ENCODE assay signal across 25 mouse cellular contexts in the genomic region with DNA sequence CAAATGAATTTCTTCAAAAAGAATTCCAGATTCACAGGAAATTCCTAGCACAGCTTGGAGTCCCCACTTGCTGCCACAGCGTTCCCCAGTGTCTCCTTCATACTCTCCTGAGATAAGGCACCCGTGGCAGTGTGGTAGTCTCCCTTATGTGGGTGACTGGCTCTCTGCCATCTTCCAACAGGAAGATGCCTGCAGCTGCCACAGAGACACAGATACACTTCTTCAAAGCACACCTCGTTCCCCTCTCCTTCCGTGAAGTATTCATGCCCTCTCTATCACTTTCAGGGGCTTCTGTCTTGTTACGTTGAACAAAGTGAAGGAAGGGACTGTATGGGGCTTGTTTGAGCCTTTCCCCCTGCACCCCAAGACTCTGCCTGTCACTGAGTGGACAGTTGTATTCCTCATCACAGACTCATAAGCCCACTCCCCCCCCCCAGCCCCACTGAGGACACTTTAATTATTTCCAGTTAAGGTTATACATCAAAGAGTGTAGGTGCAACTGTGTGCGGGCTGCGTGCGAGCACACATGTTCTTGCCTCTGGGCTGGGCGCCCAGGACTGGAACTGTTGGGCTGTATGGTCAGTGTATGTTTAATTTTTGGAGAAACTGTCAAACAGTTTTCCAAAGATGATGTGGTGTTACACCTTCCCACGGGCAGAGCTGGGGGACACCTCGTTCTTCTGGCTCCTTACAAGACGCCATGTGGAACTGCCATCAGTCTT. TPM values are rescaled to one million over a fixed set of nuclear protein-coding genes. Genes with fewer than 3 reads are reported as not detected.
DNase-seq lines count a peak whose midpoint lies in the region; ATAC-seq lines count a peak whose summit lies in the region.
"Had no signal": no experiment of that assay in that cellular context is flagged by ENCODE, and none has a peak within 500 bp of the region (broad histone marks: within the 10 kb centered on the region; RNA-seq: fewer than 3 reads in every experiment).

No protein-coding gene starts in this region.

- H3K27me3 ChIP-seq in heart, embryonic 10.5 days (ENCODE audit: insufficient read depth, poor library complexity, severe bottlenecking) = no peaks in the 10 kb centered on the region
- no peaks in the 10 kb centered on the region for H3K27me3 ChIP-seq in lung, embryonic 16.5 days (ENCODE audit: control insufficient read depth, insufficient read depth, low read depth, low read length)
- H3K27me3 ChIP-seq in stomach, embryonic 15.5 days (replicated peaks) = no peaks in the 10 kb centered on the region
- H3K27me3 ChIP-seq: forebrain, embryonic 13.5 days had no signal

- no peak overlapping the region for H3K9ac ChIP-seq in lung, embryonic 16.5 days (ENCODE audit: low read length)
- no peak overlapping the region for H3K9ac ChIP-seq in stomach, embryonic 15.5 days
- H3K9ac ChIP-seq: forebrain, embryonic 13.5 days; hindbrain, embryonic 14.5 days had no signal

- no peaks in the 10 kb centered on the region for H3K36me3 ChIP-seq in heart, embryonic 10.5 days
- H3K36me3 ChIP-seq in lung, embryonic 16.5 days (ENCODE audit: control insufficient read depth, insufficient read depth, low read length) = no peaks in the 10 kb centered on the region
- H3K36me3 ChIP-seq in stomach, embryonic 15.5 days = no peaks in the 10 kb centered on the region
- H3K36me3 ChIP-seq: G1E had no signal

- H3K4me1 ChIP-seq in heart, embryonic 10.5 days = peaks cover 71% of the 10 kb centered on the region
- peaks cover 16% of the 10 kb centered on the region for H3K4me1 ChIP-seq in lung, embryonic 16.5 days (replicated peaks; ENCODE audit: control insufficient read depth, insufficient read depth, low read length)
- peaks cover 19% of the 10 kb centered on the region for H3K4me1 ChIP-seq in stomach, embryonic 15.5 days
- H3K4me1 ChIP-seq: forebrain, embryonic 13.5 days had no signal

- peak; percentile 27; the same call in 1 of the 2 replicates for ATAC-seq in lung, embryonic 16.5 days (ENCODE audit: low read depth)
- ATAC-seq in stomach, embryonic 15.5 days (ENCODE audit: insufficient read depth, low FRiP score, low read depth) = peak; percentile 32; the same call in 1 of the 2 replicates
- ATAC-seq: CD4-positive, CD25-positive, alpha-beta regulatory T cell, adult 4 months; forebrain, embryonic 13.5 days; lung, postnatal 0 days had no signal

- no peaks in the 10 kb centered on the region for H3K9me3 ChIP-seq in heart, embryonic 10.5 days
- H3K9me3 ChIP-seq in lung, embryonic 16.5 days (ENCODE audit: control insufficient read depth, low read length) = no peaks in the 10 kb centered on the region
- H3K9me3 ChIP-seq in stomach, embryonic 15.5 days = no peaks in the 10 kb centered on the region
- H3K9me3 ChIP-seq: forebrain, embryonic 13.5 days; G1E; megakaryocyte, embryonic 14.5 days had no signal

- no peak overlapping the region for H3K4me3 ChIP-seq in heart, embryonic 10.5 days
- H3K4me3 ChIP-seq in lung, embryonic 16.5 days (ENCODE audit: low read length) = no peak overlapping the region
- no peak overlapping the region for H3K4me3 ChIP-seq in stomach, embryonic 15.5 days (replicated peaks)
- H3K4me3 ChIP-seq: forebrain, embryonic 13.5 days; megakaryocyte, embryonic 14.5 days had no signal

- no peak for DNase-seq in heart, embryonic 10.5 days (ENCODE audit: low spot score)
- DNase-seq in heart, adult 11 months = no peak
- DNase-seq in lung, postnatal 25 days (ENCODE audit: low spot score) = no peak
- peak; percentile 58 to 70 for DNase-seq in thymus, postnatal 36 days
- DNase-seq in natural killer cell, adult 2 months (ENCODE audit: low spot score in 2 of 2) = no peak
- DNase-seq in spleen, postnatal 14 days (ENCODE audit: low spot score in 2 of 2) = no peak
- DNase-seq: adrenal gland, postnatal 36 days; cerebellum, adult 9-11 months; gastrocnemius, postnatal 36 days; kidney, adult 18-20 months; kidney, postnatal 14 days; layer of hippocampus, adult 9-11 months; spleen, adult 18-20 months had no signal

- peak overlapping the region; percentile 85 for H3K27ac ChIP-seq in heart, embryonic 10.5 days
- peak overlapping the region; percentile 20; the same call in 1 of the 2 replicates for H3K27ac ChIP-seq in lung, embryonic 16.5 days (ENCODE audit: low read length)
- H3K27ac ChIP-seq in stomach, embryonic 15.5 days = peak overlapping the region; percentile 82
- H3K27ac ChIP-seq: forebrain, embryonic 13.5 days; hindbrain, embryonic 14.5 days had no signal

- WGBS in heart, embryonic 10.5 days = 82% methylated on average over 12 of the region's 12 CpGs
- WGBS in lung, embryonic 16.5 days = 67% methylated on average over 12 of the region's 12 CpGs
- 61% methylated on average over 12 of the region's 12 CpGs for WGBS in stomach, embryonic 15.5 days

- no peak overlapping the region for H3K4me2 ChIP-seq in lung, embryonic 16.5 days (ENCODE audit: low read depth, low read length)
- no peak overlapping the region for H3K4me2 ChIP-seq in stomach, embryonic 15.5 days
- H3K4me2 ChIP-seq: forebrain, embryonic 13.5 days; hindbrain, embryonic 14.5 days had no signal

RNA-seq across cellular contexts. Expression of a gene that starts 20.2 kb away (rescaled TPM):
- polyA plus RNA-seq in heart, embryonic 10.5 days (2016; fragmentation: Nextera tagmentation; extraction: Ambion mirVana) = 0.34 TPM in 1 of 2 replicates, not detected in the other
- polyA plus RNA-seq in lung, embryonic 16.5 days (2015; fragmentation: Nextera tagmentation; extraction: Ambion mirVana) = not detected in 2 replicates
- polyA plus RNA-seq in stomach, embryonic 15.5 days (2015; fragmentation: Nextera tagmentation; extraction: Ambion mirVana) = not detected in 2 replicates
- polyA plus RNA-seq: CD4-positive, CD25-positive, alpha-beta regulatory T cell, adult 4 months; forebrain, embryonic 13.5 days; G1E; hindbrain, embryonic 14.5 days; liver, adult 2 months; lung, postnatal 0 days; midbrain, postnatal 0 days; neural tube, embryonic 11.5 days had no signal

RNA-seq across cellular contexts. Expression of a gene that starts 26.6 kb away (rescaled TPM):
- not detected in 2 replicates for polyA plus RNA-seq in heart, embryonic 10.5 days (2016; fragmentation: Nextera tagmentation; extraction: Ambion mirVana)
- not detected in 2 replicates for polyA plus RNA-seq in lung, embryonic 16.5 days (2015; fragmentation: Nextera tagmentation; extraction: Ambion mirVana)
- not detected in 2 replicates for polyA plus RNA-seq in stomach, embryonic 15.5 days (2015; fragmentation: Nextera tagmentation; extraction: Ambion mirVana)
- polyA plus RNA-seq: CD4-positive, CD25-positive, alpha-beta regulatory T cell, adult 4 months; forebrain, embryonic 13.5 days; G1E; heart, embryonic 14.5 days; hindbrain, embryonic 14.5 days; liver, adult 2 months; lung, postnatal 0 days; midbrain, postnatal 0 days; neural tube, embryonic 11.5 days had no signal

RNA-seq across cellular contexts. Expression of a gene that starts 49.4 kb away (rescaled TPM):
- polyA plus RNA-seq in heart, embryonic 10.5 days (2016; fragmentation: Nextera tagmentation; extraction: Ambion mirVana) = not detected in 2 replicates
- polyA plus RNA-seq in lung, embryonic 16.5 days (2015; fragmentation: Nextera tagmentation; extraction: Ambion mirVana) = not detected in 2 replicates
- polyA plus RNA-seq in stomach, embryonic 15.5 days (2015; fragmentation: Nextera tagmentation; extraction: Ambion mirVana) = not detected in 2 replicates
- polyA plus RNA-seq: CD4-positive, CD25-positive, alpha-beta regulatory T cell, adult 4 months; forebrain, embryonic 13.5 days; G1E; heart, embryonic 14.5 days; hindbrain, embryonic 14.5 days; liver, adult 2 months; lung, postnatal 0 days; midbrain, postnatal 0 days; neural tube, embryonic 11.5 days had no signal

RNA-seq across cellular contexts. Expression of a gene that starts 50.0 kb away (rescaled TPM):
- polyA plus RNA-seq in heart, embryonic 10.5 days (2016; fragmentation: Nextera tagmentation; extraction: Ambion mirVana) = 7.7 and 12.5 TPM in 2 replicates
- polyA plus RNA-seq in lung, embryonic 16.5 days (2015; fragmentation: Nextera tagmentation; extraction: Ambion mirVana) = 5.6 and 7.5 TPM in 2 replicates
- 1.7 and 2.8 TPM in 2 replicates for polyA plus RNA-seq in stomach, embryonic 15.5 days (2015; fragmentation: Nextera tagmentation; extraction: Ambion mirVana)
- polyA plus RNA-seq: neural tube, embryonic 11.5 days had no signal

RNA-seq across cellular contexts. Expression of a gene that starts 58.9 kb away (rescaled TPM):
- polyA plus RNA-seq in heart, embryonic 10.5 days (2016; fragmentation: Nextera tagmentation; extraction: Ambion mirVana) = 0.55 and 0.92 TPM in 2 replicates
- polyA plus RNA-seq in lung, embryonic 16.5 days (2015; fragmentation: Nextera tagmentation; extraction: Ambion mirVana) = 2.5 and 3.2 TPM in 2 replicates
- 0.58 TPM in 1 of 2 replicates, not detected in the other for polyA plus RNA-seq in stomach, embryonic 15.5 days (2015; fragmentation: Nextera tagmentation; extraction: Ambion mirVana)
- polyA plus RNA-seq: CD4-positive, CD25-positive, alpha-beta regulatory T cell, adult 4 months; forebrain, embryonic 13.5 days; heart, embryonic 14.5 days; hindbrain, embryonic 14.5 days; midbrain, postnatal 0 days; neural tube, embryonic 11.5 days had no signal

Comparison
In these comparisons a context has a peak if more than half of its experiments do, and no peak if none do; other contexts are left out.
1. DNase-seq: peak in thymus, postnatal 36 days (2 of 2); none in heart, embryonic 10.5 days (single experiment), heart, adult 11 months (single experiment), lung, postnatal 25 days (single experiment), natural killer cell, adult 2 months (0 of 2) and spleen, postnatal 14 days (0 of 2).
2. H3K27ac ChIP-seq: peak in every context shown above with its lines; median percentile 85 in heart, embryonic 10.5 days; 82 in stomach, embryonic 15.5 days; 20 in lung, embryonic 16.5 days.